8 mouse cellular contexts compared by ENCODE assay signal in genomic region chr5:36989625-36989977, GRCm38 (mm10). TPM values are rescaled to one million over a fixed set of nuclear protein-coding genes. Genes with fewer than 3 reads are reported as not detected.
DNase-seq lines count a peak whose midpoint lies in the region; ATAC-seq and TF ChIP-seq lines count a peak whose summit lies in the region.

No protein-coding gene starts in this region.

- H3K36me3 ChIP-seq in spleen, adult 2 months (ENCODE audit: control insufficient read depth, insufficient read depth, low read length), result no peaks in the 10 kb centered on the region
- H3K36me3 ChIP-seq in forebrain, embryonic 16.5 days (ENCODE audit: control insufficient read depth, insufficient read depth), result no peaks in the 10 kb centered on the region
- H3K36me3 ChIP-seq in liver, postnatal 0 days (replicated peaks; ENCODE audit: insufficient read depth, low read length), result no peaks in the 10 kb centered on the region

- no peaks in the 10 kb centered on the region for H3K27me3 ChIP-seq in spleen, adult 2 months (ENCODE audit: control insufficient read depth, insufficient read depth, low read length)
- no peaks in the 10 kb centered on the region for H3K27me3 ChIP-seq in forebrain, embryonic 16.5 days (replicated peaks; ENCODE audit: control insufficient read depth, insufficient read depth, low read length)
- no peaks in the 10 kb centered on the region for H3K27me3 ChIP-seq in liver, postnatal 0 days (ENCODE audit: insufficient read depth, low read length)

- 0% methylated on average over 3 of the region's 3 CpGs for WGBS in spleen, adult 2 months
- 8% methylated on average over 3 of the region's 3 CpGs for WGBS in forebrain, embryonic 16.5 days
- 10% methylated on average over 3 of the region's 3 CpGs for WGBS in liver, postnatal 0 days (ENCODE audit: insufficient replicate concordance)

- no peak for TF ChIP-seq EP300 in liver, postnatal 0 days (IDR thresholded peaks at IDR 0.05; ENCODE audit: low read depth)

- peaks cover 2% of the 10 kb centered on the region; the same call in 1 of the 2 replicates for H3K4me1 ChIP-seq in spleen, adult 2 months (ENCODE audit: control insufficient read depth, insufficient read depth, insufficient read length)
- H3K4me1 ChIP-seq in forebrain, embryonic 16.5 days (replicated peaks; ENCODE audit: control insufficient read depth, insufficient read depth, low read length), result peaks cover 12% of the 10 kb centered on the region
- H3K4me1 ChIP-seq in liver, postnatal 0 days (ENCODE audit: insufficient read depth), result peaks cover 5% of the 10 kb centered on the region; the same call in 1 of the 2 replicates

- DNase-seq in spleen, adult 2 months (ENCODE audit: low read depth in 1 of 2, low spot score in 2 of 2), result no peak
- no peak for DNase-seq in spleen, postnatal 14 days (ENCODE audit: low spot score in 2 of 2)
- no peak for DNase-seq in liver, postnatal 0 days
- DNase-seq in thymus, postnatal 25 days, result peak; percentile 41
- no peak for DNase-seq in gastrocnemius, postnatal 14 days
- no peak for DNase-seq in adipocyte (ENCODE audit: low spot score)

- no peak for TF ChIP-seq POLR2A in spleen, adult 2 months (IDR thresholded peaks at IDR 0.05; ENCODE audit: low read depth, low read length)

- TF ChIP-seq CTCF in spleen, adult 2 months (IDR thresholded peaks at IDR 0.05; ENCODE audit: extremely low read depth, insufficient read depth, insufficient read length, insufficient replicate concordance), result no peak
- TF ChIP-seq CTCF in liver, postnatal 0 days (IDR thresholded peaks at IDR 0.05; ENCODE audit: low read depth), result no peak

- intact Hi-C loops in gastrocnemius, postnatal 14 days (cut with DNase I; ENCODE audit: low total_unique reads), result no loop called here

- no peaks in the 10 kb centered on the region for H3K9me3 ChIP-seq in forebrain, embryonic 16.5 days (ENCODE audit: control insufficient read depth, low read length)
- H3K9me3 ChIP-seq in liver, postnatal 0 days (ENCODE audit: low read length), result no peaks in the 10 kb centered on the region

- no peak overlapping the region for H3K27ac ChIP-seq in spleen, adult 2 months (ENCODE audit: insufficient read depth, low read length)
- no peak overlapping the region for H3K27ac ChIP-seq in forebrain, embryonic 16.5 days (ENCODE audit: low read length)
- no peak overlapping the region for H3K27ac ChIP-seq in liver, postnatal 0 days (ENCODE audit: low read depth)

- no peak overlapping the region for H3K9ac ChIP-seq in forebrain, embryonic 16.5 days (replicated peaks; ENCODE audit: low read depth, low read length)
- H3K9ac ChIP-seq in liver, postnatal 0 days (replicated peaks), result no peak overlapping the region

- H3K4me3 ChIP-seq in spleen, adult 2 months (ENCODE audit: extremely low read depth, insufficient read depth, insufficient read length), result peak overlapping the region; percentile 64; the same call in 1 of the 2 replicates
- peak overlapping the region; percentile 71 for H3K4me3 ChIP-seq in forebrain, embryonic 16.5 days (replicated peaks; ENCODE audit: low read length)
- 0 out of 2 replicates have a peak overlapping the region, but pooled peaks have one; percentile 67 for H3K4me3 ChIP-seq in liver, postnatal 0 days (ENCODE audit: low read depth, low read length)

- H3K4me2 ChIP-seq in forebrain, embryonic 16.5 days (ENCODE audit: low read length), result peak overlapping the region; percentile 67
- H3K4me2 ChIP-seq in liver, postnatal 0 days (ENCODE audit: low read depth, low read length), result peak overlapping the region; percentile 93

- ATAC-seq in forebrain, embryonic 16.5 days, result no peak
- ATAC-seq in liver, postnatal 0 days, result no peak
- no peak for ATAC-seq in CD4-positive, CD25-positive, alpha-beta regulatory T cell, adult 4 months

RNA-seq across cellular contexts. Expression of gene Wfs1, which starts 0.6 kb away (rescaled TPM):
- polyA plus RNA-seq in spleen, adult 2 months (2012; rRNA removed), result 7.2 TPM in 2 replicates
- 8.5 and 10.7 TPM in 2 replicates for polyA plus RNA-seq in forebrain, embryonic 16.5 days (2015; fragmentation: Nextera tagmentation; extraction: Ambion mirVana)
- 1.7 and 1.9 TPM in 2 replicates for polyA plus RNA-seq in liver, postnatal 0 days (2015; fragmentation: Nextera tagmentation; extraction: Ambion mirVana)
- 10 to 100 TPM; 36.3 to 45.9 TPM for total RNA-seq in gastrocnemius, postnatal 14 days (2021)
- polyA plus RNA-seq in CD4-positive, CD25-positive, alpha-beta regulatory T cell, adult 4 months (2017; shearing (Covaris generic)), result 1 to 10 TPM in 1 of 2 experiments, under 1 TPM in 1; 0.81 to 1.7 TPM
